Mouse (Mus musculus): ENCODE measurements at regions not wholly inside any gene's neighbourhood (a gene's known extent, or its start where the extent isn't known, plus 50 kb on each side); places are given as distances from the start of the nearest gene placed in this dataset.

DNA sequence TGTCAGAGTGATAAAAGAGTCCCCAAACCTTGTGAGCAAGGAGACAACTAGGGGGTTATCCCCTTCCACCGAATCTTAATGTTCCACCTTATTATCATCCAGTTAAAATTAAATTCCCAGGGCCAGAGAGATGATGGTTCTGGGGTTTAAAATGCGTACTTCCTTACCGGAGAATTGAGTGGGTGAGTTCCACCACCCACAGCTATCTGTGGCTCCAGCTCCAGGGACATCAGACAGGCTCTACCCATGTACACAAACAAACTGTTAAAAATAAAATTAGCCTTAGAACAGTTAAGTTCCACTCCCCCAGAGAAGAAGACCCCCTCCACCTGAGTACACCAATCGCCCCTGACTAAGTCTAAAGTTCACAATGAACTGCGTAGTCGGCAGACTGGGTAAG is 52.0 kb upstream of the Mgat5 start:
- no peak for DNase-seq

DNA sequence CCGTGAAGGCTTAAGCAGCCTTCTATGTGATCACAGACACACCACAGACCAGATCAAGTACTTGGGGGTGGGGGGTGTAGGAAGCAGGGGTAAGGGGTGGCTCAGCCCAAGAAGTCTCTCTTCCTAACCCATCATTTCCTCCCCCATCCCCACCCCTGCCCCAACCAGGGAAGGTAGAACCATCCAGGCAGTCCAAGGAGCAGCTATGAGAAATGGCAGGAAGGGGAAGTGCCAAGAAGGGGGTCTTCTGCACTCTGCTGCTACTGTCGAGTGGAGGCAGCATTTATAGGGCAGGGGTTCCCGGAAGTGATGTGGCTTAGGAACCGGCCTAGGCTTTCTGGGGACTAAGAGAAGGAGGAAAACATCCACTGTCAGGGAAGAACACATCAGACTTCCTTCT is 69.3 kb upstream of the Mgat5 start:
- DNase-seq, result no peak

DNA sequence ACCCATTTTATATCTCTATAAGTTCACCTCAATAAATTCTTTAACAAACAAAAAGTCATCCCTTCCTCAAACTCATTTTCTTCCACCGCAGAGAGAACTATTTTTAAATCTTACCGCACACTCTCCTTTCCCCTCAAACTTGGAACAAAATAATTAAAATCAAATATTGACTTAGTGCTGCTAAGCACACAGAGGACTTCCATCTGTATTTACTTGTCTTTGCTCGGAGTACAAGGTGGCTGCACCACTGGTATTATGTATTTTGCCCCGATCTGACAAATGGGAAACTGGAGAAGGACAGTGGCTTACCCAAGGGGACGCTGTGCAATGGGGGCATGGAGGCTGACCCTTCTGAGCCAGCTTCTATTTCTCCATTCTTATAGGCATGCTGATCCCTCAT is 72.9 kb upstream of the Mgat5 start:
- DNase-seq, result no peak

DNA sequence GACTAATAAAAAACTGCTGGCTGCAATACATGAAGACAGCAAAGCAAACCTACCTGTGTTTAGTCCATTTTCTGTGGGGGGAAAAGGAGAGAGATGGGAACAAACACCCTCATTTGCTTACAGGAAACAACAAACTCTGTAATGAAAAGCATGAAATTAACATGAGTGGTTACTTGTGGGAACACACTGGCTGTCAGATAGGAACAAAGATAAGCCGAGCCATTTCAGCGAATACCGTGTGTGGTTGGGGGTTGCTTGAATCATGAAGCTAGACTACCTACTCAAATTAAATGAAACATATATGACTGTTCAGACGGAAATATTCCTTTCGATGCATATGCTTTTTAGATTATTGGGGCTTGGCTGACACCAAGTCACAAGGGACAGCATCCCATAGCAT is 80.0 kb upstream of the Mgat5 start:
- DNase-seq, result no peak

DNA sequence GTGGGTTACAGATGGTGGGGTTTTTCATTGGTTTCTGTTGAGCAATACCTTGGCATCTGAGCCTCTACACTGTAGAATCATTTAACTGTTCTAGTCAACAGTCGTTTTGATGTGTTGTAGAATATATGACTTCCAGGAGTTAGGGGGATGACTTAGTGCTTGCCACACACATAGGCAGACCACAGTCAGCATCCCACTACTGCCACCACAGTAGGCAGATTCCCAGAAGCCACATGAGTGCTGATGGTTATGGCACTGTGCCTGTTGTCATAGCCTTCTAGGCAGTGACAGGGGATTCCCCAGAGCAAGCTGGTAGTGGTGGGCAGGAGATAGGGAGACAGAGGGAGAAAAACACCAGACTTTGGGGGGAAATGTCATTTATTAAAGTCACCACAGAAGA is 86.8 kb upstream of the Mgat5 start:
- DNase-seq, result no peak

DNA sequence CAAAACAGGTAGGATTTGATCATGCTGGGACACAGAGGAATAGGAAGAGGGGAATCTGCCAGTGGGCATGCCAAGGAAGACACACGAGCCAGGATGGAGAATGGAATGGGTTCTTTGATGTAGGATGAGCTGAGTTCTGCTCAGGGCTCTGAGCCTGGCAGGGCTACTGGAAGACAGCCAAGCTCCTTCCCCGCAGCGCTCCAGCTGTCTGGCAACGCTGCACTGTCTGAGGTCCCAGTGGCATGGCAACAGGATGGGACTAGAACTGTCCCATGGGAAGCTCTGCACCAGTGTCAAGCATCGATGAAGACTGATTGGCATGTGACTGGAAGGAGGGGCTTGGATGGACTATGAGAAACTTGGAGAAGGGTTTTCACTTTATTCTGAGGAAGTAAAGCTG is 97.3 kb upstream of the Mgat5 start:
- peak; percentile 6 to 34 for DNase-seq

DNA sequence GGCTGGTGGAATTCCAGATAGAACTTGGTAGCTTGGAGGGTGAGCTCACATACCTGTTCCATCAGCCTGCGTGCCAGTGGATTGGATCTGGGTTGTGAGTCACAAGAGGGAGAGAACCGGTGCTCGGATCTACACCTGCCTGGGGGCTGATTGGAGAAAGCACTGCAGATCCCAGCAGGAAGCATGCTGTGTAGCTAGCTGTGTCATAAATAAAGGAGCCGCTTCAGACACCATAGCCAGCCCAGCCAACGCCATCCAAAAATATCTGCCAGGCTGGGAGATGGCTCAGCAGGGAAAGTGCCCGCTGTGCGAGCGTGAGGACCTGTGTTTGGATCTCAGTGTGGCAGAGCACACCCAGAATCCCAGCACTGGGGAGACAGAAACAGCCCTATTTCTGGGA is 99.0 kb upstream of the Mgat5 start:
- no peak for DNase-seq

DNA sequence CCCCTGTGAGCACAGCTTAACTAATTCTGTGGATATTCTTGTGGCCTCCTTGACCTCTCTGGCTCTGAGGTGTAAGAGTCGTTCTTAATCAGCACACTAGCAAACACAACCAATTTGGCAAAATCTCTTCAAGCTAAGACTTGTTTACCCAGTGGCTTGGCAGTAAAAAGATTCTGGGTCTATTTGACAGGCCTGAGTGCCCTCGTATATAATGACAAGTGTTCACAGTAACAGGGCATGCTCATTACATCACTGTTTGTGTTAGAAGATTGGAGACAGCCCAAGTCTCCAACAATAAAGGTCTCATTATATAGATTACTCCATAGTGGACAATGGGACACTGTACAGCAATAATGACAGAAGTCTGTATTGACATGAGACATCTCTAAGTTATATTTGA is 101.2 kb upstream of the Mgat5 start:
- DNase-seq, result no peak

DNA sequence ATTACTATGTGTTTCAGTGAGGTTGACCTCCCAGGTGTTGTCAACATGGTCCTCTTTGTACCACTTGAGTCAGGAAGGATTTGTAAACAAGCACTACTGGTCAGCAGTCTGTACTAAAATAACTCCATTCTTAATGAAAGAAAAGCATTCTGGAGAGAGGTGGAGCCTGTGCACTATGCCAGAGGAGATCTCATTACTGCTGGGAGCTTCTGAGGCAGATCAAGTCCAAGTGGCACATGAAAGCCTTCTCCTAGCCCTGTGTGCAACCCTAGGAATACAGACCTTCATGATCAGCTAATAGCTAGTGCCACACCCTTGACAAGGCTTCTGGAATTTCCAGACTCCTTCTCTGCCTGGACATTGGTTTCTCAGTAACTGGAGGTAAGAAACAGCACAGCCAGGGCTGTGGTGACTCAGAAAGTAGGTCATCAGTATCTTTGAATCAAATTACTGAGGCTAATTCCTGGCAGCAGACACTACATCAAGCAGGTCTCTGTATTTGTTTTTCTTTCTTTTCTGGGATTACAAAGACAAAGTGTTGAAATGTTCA is 105.9 kb upstream of the Mgat5 start:
- DNase-seq, result no peak

DNA sequence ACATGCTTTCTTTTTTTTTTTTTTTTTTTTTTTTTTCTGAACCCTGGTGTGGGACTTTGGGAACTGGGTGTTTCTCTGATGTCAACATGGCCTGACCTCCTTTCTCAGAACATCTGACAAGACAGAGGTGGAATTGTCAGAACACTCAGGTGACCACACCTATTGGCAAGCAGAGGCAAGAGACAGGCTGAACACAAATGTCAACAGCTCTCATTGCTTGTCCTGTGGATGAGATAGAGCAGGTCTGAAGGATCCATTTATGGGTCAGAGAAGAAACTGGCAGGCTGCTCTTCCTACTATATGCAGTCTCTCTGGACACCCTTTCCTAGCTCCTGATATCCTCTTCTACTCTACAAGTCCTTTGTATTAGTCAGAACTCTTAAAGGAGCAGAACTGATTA is 117.2 kb upstream of the Mgat5 start:
- DNase-seq, result no peak

DNA sequence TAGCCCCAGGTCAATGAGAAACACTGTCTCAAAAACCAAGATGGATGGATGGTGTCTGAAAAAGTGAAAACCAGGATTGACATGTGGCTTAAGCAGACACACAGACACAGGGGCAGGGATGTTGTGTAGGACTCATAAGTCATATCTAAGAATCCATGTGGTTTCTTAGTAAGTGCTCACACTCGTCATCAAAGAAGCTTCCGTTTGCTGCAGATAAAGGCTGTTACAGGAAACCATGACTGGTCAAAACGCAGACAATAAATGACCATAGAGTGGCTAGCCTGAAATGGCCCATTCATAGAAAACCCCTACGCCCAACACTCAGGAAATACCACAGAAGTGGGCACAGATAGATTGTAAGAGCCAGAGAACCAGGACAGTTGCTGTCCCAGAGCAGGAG is 118.8 kb upstream of the Mgat5 start:
- DNase-seq, result no peak

DNA sequence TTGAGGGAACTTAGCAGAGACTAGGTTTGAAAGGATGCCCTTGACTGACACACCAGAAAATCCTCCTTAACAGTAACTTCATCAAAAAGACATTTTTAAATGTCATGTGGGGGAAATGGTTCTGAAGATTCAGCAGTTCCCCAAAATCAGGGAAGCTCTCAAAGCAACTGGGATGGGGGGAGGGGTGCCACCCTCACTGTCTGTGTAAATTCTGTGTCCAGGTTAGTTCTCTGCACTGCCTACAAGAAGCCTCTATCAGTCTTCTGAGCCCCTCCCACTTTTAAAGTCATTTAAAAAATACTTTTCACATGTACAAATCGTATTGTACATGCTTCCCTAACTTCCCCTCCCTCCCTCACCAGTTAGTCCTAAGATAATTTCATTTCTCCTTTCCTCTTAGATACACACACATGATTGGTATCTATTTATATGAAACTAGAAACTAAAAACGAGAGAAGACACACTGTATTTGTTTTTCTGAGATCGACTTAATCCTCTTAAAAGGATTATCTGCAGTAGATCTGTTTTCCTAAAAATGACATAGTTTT is 121.0 kb upstream of the Mgat5 start:
- DNase-seq, result no peak

DNA sequence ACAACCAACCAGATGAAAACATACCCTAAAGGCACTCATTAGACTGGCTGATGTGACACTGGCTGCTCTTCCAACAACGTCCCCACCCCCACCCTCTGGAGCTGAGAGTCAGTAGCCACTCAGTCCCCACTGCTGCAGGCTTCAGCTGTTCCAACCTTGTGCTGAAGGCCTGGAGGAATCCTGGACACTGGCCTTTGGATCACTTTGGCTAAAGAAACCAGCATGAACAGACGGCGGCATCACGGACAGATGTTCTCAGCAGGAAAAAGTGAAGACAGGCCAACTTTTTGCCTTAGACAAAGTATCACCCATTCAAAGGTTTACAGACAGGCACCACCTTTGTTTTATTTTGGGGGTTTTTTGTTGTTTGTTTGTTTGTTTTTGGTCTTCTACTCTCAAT is 125.8 kb upstream of the Mgat5 start:
- DNase-seq, result no peak

DNA sequence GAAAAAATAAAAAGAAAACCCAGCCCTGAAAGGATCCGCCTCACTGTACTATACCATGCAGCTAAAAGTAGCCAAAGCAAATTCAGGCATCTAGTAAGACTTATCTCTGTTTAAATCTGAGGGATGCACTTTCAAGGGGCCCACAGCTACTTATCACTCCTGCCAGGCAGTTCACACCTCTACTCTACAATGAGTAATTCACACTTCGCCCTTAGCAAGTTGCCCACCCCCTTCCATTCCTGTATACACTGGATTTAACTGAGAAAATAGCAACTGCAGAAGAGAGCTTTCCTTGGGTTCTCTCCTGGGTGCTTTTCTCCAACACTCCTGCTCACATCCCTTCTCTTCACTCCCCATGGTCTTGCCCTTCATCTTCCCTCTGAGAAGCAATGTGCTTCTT is 142.4 kb upstream of the Mgat5 start:
- DNase-seq, result no peak

DNA sequence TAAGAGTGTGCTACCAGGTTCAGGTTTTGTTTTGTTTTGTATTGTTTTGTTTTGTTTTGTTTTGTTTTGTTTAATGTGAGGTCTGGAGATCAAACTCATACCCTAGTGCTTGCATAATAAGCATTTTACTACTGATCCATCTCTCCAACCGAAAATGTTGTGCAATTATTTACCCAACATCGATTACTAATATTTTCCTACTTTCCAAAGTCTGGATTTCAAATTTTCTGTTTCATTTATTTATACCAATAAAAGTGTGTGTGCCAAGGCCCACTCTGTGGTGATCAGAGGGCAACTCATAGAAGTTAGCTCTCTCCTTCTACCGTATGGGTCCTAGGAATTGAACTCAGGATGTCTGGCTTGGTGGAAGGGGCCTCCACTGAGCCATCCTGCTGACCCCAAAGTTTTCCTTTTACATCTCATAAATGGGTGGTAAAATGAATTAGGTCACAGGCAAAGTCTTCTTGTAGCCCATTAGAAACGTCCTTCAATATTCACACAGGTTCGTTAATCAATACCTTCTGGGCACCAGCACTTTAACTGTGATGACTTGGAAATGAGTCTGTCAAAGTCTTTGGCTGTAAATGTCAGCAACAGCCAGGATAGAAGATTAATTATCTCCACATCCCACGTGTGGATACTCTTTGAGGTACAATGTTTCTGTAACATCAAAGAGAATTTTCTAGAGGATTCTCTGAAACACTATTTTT is 158.9 kb upstream of the Mgat5 start:
- DNase-seq, result no peak

DNA sequence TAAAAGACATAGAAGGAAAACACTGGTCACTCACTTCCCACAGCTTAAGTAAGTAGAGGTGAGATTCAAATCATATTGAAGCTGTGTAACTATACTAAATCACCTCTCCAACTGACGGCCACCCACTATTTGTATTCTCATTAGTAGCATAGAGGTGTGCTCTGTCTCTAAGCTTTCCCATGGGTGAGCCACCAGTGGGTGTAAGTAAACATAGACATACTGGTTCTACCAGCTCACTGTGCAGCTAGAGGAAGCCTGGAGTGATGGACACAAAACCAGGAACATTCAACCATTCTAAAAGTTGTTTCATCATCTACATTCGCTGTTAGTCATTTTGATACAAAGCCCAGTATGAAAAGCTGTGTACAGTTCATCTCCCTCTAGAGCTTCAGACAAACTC is 170.1 kb upstream of the Mgat5 start:
- DNase-seq, result no peak

DNA sequence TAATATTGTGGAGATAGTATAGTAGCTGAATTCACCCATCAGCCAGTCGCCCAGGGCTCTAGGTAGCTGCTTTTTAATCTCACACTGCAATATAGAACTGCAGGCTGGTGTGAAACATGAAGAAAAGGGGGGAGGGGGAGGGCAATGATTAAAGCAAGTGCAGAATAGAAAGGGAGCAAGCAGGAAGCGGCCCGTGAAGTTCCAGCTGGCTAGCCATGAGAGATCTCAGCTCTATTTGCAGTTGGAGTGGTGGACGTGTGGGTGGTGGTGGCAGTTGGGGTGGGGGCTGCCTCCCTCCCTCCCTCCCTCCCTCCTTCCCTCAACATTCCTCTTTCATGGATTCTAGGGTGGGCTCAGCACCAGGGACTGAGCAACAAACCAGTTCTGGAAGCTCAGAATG is 173.3 kb upstream of the Mgat5 start:
- peak in 1 of 2 experiments; percentile 21 for DNase-seq

DNA sequence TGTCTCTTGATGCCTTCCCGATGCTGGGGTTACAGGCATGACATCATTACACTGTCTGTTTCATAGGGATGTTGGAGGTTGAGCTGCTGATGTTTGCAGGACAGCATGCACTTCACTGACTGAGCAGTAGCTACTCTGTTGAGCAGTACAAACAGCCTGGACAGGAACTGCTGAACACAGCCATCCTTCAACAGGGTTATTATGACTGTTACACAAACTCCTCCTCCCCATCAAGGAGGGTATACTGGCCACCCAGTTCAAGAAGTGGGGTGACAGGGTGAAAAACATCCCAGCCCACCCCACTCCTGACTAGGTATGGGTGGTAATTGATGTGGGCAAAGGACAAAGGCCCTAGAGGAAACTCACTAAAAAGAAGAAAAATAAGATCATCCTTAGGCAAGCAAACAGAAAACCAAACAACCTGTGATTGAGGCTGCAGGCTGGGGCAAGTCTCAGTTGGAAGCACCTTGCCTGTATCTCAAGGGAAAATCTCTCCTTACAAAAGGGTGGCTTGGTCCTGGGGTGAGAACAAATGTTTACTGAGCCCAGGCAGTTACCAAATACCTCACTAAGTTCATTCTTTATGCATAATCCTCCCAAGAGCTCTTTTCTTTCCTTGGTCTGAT is 175.8 kb upstream of the Mgat5 start:
- no peak for DNase-seq

DNA sequence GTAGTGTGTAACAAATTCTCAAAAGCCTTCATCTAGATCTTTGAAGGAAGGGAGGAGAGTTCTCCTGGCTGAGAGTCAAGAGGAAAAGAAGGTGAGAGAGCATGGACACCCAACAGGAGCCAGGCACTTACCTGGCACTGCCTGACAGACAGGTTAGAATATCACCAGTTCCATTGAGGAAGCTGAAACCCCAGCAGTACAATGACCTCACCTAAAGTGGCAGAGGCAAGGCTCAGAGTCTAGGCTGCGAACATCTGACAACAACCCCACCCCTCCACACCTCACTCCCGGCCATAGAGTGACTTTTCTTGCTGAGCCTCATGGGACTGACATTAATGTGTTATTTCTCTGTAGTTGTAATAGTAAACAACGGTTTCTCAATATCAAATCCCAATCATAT is 181.7 kb upstream of the Mgat5 start:
- no peak for DNase-seq

DNA sequence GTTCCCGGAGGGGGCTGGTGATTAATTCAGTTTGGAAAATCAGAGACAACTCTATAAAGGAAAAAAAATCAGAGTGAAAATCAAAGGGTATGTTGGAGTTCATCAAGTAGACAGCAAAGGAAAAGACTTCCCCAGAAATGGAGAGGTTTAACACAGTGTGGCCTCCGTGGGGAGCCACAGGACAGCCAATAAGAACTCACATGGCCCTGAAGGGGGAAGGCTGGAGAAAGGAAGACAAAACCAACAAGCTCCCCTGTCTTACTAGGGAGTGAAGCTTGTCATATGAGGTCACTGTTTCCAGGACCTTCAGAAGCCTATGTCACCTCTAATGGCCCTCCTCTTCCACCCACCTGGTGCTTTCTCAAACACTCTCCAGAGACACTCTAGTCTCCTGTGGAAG is 187.1 kb upstream of the Nckap5 start:
- DNase-seq, result peak; percentile 18 to 52

DNA sequence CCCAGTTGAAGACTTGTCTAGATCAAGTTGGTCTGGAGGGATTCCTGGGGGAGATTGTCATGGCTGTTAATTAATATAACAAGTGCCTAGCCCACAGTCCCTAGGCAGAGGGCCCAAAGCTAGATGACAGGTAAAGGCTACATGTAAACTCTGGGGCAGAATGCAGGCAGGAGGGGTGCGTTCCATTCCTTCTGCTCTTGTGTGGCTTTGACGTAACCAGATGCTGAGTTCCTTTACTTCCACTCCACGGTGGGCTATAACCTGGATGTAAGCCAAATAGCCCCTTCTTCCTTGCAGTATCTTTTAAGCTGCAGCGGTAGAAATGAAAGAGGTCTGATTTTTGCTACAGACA is 185.3 kb upstream of the Nckap5 start:
- DNase-seq, result no peak

DNA sequence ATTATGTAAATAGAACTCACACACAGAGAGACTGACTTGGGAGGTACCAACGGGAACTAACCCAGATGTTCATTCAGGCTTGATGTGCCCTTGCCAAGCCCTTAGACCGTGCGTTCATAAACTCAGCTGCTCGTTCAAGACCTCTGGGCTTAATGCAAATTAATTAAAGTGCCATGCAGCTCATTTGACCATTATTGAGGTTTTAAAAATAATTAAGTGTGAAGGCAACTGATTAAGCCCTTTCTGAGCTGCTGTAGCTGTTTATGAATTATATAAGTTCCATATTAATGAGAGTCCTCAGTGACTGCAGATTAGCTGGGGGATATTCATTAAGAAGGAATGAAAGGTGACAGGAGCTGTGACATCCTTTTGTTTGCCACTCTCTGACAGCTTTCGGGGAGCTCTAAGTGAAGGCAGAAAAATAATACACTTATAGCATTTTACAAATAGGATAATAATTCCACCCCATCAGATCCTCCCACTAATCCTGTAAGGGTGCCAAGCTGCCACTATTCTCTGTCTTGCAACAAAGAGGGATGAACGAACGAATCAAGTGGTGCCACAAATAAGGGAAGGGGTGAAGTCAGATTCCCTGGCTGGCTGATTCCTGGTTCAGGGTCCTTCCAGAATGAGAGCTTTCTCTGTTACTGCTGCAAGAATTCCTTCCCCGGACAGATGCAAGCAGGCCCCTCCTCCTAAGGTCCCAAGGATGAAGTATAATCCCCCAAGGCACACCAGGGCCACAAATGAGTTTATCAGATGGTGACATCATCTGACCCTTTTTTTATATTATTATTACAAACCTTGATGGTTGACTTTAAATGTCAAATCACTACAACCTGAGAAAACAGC is 184.7 kb upstream of the Nckap5 start:
- DNase-seq, result peak; percentile 61 to 79

DNA sequence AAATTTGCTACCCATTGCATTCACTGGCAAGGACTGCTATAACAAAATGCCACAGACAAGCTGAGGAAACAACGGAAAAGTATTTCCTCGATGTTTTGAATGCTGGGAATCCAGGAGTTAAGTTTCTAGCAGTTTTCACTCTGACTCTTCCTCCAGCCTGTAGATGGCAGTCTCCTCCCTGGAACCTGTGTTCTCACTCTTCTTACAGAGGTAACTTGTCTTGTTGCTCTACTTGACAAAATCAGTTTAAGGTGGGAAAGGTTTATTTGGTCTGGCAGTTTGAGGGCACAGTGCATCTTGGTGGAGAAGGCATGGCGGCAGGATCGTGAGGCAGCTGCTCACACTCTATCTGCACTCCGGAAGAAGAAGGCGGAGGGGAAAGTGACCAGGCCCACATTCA is 181.3 kb upstream of the Nckap5 start:
- peak in 1 of 2 experiments; percentile 32 for DNase-seq

DNA sequence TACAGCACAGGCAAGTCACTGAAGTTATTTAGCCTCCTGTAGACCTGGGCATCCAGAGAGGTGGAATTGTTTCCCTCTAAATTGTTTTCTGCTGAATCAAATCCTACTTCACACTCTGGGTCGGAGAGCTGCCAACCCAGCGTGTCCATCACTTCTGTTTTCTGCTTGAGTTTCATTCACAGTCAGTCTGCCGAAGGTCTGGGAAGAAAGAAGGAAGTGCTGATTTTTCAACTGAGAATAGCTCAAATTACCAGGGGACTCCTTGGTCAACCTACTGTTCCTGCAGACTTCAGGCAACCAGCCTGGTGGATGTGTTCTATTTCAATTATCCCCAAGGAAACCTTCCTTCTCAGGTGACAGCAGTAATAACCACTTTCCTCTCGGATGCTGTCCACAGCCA is 179.1 kb upstream of the Nckap5 start:
- no peak for DNase-seq

Data from kidney, postnatal 25 days (tissue).